Mouse (Mus musculus) small intestine, adult 2 months (tissue): Measurements from ENCODE around the gene Prkag3.

Experiments used
- CTCF ChIP-seq: fragments of 200-500 bp; IDR thresholded peaks from 2 replicates; pipeline ENCODE4 v1.5.1; 2012; ENCODE audit warnings: low read depth, mild to moderate bottlenecking, control low read depth, inconsistent platforms, low read length, moderate library complexity, mixed read lengths; ENCODE audit not compliant: insufficient replicate concordance, insufficient read length; ENCODE audit errors: extremely low read depth
- POLR2A ChIP-seq: fragments of 200-500 bp; IDR thresholded peaks from 2 replicates; pipeline ENCODE4 v1.6.1; 2012; ENCODE audit warnings: low read depth, mild to moderate bottlenecking, control low read depth, inconsistent platforms, low read length, moderate library complexity

- peak; percentile 67; the same call in 1 of the 2 replicates for TF ChIP-seq CTCF
- no peak for TF ChIP-seq POLR2A
Measured at GRCm38 (mm10) chr1:74748643-74749271, at the start of gene Prkag3.
